Mouse (Mus musculus) monocyte, adult 2 months (primary cell): ENCODE results near the gene Eppin.

Experiments used
- DNase-seq, 2 experiments: peaks; one replicate each; pipeline ENCODE4 v3.0.0; 2022; ENCODE audit warnings: low spot score in 2 of 2, low read depth in 1 of 2

Gene Eppin

DNA sequence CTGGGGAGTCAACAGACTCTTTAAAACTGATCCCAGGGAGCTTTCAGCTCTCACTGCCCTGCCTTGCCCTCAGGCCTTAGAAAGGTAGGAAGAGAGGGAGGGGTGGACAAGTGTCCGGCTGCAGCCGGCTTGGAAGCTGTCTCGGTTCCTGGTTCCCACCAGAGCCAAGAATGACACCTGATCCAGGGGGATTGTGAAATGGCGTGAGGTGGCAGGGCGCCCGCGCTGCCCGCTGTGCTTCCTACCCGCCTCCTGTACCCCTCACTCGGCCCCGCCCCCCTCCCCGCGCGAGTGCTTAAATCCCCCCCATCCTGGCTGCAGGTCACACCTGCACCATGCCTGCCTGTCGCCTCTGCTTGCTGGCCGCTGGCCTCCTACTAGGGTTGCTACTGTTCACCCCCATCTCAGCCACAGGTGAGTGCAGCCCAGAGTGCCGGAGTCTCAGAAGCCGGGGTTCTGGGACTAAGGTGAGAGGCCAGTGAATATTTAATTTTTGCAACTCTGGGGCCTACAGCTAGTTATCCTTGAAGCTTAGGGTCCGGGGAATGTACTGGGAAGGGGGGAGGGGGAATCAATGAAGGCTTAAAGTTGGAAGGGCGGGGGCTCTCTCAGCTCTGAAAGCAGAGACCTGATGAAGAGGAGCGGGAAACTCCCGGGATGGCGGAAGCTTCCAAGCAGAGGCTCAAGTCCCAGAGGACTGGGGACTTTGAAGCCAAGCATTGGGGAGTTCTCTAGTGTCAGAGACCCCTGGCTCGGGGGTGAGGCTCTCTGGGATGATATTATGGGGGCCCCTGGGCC is 30.8 kb downstream of the Eppin start, which contains the start of gene Wfdc2:
Gene Wfdc2 (plus strand): TSS at position 23 of the 798 bp plus-strand sequence.
- no peak for DNase-seq

DNA sequence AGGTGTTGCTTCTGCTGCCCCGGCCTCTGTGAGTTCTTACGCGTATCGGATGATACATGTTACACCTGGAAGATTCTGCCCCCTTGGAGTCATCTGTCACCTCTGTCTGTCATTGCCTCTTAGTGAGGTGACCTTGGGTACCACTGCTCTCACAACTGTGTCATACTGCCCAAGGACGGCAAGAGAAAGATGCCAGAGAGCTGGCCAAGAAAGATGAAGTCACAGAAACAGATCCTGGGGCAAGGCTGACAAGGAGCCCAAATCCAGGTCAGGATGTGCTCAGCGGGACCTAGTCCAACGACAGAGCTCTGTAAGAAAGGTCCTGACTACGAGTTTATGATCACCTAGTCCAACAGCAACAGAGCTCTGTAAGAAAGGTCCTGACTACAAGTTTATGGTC is 33.3 kb downstream of the Eppin start:
- no peak for DNase-seq

DNA sequence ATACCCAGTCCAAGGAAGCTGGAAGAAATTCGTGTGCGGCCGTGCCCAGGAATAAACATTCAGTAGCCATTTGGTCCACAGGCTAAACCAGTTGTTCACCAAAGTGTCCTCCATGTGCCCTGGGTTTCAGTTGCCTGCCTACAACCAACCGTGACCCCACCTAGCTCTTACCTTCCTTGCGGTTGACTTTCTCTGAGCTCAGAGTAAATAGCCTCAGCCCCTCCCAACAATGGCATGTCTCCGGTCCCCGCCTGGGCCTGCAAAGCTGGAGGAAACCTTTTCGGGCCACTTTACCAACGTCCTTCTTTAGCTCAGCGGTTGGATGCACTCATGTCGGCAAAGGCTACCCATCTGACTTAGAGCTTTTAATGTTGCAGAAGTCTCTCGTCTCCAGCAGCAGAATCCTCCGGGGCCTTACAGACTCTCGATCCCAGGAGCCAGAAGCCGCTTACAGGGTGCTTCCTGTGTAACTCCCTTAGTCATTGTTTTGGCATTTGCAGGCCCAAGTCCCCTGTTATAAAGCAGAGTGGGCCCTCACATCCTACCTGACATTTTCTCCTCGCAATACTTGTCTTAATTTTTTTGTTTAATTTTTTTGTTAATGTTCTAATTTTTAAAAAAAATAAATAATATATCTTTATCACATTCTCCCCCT is 34.3 kb downstream of the Eppin start:
- DNase-seq, result no peak

DNA sequence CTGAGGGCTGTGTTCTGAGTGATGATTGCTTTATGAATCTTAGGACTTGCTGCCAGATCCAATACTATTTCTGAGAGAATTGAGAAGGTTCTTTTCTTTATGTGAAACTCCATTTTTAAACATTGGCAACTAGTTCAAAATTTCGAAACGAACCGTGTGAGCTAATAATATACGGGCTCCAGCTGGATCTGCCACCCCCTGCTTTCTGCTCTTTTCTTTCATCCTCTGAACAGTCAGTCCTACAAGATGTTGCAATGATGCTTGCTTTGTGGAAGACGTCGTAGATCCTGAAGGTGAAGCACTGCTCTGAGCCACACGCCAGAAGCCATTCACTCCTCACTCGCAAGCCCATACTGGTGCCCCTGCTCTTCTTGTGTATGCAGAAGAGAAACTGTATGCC is 35.0 kb downstream of the Eppin start:
- DNase-seq, result no peak

DNA sequence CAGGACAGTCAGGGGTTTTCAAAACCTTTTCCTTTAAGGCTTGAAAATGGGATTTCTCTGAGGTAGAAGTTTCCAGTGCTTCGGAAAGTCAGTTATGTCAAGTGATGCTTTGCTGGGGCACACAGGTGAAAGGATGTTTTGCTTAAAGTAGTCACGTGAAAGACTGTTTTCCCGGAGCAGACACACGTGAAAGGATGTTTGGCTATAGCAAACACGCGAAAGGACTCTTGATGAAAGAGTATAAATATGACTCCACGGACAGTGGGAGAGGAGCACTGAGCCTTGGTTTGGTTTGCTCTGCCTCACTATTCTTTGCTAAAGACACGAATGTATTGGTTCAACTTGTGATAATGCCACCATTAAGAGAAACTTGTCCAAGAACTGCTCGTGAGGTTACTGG is 41.9 kb downstream of the Eppin start:
- no peak for DNase-seq

DNA sequence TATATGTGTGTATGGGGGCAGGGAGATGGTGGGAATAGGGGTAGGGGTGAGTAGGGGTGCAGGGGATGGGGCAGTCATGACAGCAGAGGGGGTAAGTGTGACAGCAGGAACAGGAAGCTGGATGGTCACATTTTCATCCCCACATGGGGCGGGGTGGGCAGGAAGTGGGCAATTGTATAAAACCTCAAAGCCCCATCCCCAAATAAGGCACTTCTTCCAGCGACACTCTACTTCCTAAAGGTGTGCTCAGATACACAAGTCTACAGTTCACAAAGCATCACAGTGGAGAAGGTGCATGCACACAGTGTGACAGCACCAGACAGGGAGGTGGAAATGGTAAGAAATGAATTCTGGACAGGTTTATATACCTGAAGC is 42.5 kb downstream of the Eppin start:
- DNase-seq, result no peak

DNA sequence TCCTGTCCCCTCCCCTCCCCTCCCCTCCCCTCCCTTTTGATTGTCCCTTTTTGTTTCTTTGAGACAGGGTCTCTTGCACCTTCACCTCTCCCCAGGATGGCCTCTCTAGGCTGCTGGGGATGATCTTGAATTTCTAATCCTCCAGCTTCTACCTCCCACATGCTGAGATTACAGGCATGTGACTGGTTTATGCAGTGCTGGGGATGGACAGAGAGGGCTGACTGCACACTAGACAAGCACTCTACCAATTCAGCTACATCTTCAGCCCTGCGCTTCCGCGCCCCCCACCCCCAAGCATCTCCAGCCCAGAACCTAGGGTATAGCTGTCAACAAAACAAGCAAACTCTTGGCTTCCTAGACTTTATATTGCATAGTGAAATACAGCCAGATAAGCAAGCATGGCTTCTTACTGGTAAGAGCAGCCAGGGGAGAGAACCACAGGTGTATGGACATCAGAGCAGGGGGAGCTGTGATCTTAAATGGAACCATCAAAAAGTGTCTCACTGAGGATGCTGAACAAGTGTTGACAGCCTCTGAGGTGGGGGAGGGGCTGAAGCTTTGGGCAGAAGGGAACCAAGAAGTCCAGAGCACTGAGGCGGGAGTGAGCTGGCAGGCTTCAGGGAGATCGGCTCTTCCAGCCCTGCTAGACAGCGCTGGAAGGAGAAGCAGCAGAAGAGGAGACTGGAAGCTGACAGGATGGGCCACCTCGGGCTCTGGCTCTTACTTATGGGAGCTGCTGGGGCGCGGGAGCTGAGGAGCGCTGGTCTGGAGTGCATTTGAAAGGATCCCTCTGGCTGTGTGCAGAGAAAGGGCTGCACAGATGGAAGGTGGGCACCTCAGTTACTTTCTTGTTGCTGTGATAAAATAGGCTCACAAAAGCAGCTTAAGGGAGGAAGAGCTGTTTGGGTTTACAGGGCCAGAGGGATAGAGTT is 43.2 kb downstream of the Eppin start:
- no peak for DNase-seq

DNA sequence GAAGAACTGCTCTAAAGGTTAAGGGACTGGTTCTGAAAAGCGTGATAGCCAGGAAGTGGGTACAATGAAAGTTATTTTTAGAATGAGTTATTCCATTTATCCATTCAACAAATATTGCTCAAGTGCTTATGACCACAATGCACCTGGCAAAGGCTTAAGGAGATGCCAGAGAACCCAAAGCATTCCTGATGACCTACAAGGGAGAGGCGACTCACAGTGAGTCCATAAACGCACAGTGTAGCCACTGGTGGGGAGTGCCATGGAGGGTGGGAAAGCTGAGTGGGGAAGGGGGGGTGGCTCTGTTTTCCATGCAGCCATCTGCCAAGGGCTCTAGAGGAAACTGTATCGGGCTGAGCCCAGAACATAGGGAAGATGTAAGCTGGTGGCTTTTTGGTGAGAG is 44.1 kb downstream of the Eppin start:
- DNase-seq, result no peak

DNA sequence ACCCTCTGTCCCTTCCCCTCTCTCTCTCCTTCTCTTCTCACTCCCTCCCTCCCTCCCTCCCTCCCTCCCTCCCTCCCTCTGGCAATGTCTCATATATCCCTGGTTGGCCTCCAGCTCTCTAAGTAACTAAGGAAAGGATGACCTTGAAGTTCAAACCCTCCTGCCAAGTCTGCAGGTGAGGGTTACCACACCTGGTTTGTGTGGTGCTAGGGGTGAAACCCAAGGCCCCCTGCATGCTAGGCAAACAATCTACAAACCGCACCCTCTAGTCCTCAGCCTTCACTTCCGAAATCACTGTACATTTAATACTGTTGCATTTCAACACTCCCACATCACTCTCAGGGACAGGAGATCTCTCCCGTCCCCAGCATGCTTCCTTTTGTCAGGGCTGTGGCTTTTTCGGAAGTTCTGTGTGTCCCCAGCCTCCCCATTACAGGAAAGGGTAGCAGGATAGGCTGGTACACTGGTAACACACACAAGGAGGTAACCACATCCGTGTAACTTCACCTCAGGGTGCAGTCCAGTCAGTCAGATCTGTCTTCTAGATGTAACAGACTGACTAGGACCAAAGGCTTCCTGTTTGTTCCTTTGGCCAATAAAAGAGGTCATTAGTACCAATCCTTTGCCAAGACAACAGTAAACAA is 48.8 kb downstream of the Eppin start:
- no peak for DNase-seq

DNA sequence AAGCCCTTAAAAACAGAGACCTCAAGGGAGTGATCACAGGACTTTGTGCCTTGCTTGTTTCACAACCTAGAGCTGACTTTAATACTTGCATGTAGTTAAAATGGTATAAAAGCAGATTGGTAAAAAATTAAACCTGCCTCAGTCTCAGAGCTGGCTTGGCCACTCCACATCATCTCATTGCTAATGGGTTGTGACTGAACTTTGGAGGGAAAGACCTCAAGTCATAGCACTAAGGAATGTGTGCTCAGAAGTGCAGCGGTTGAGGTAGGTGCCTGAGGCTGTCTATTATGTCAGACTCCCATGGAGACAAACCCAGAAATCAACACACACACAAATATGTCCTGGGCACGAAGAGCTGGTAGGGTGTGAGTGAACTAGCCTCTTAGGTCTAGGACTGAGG is 49.6 kb downstream of the Eppin start:
- DNase-seq, result no peak

DNA sequence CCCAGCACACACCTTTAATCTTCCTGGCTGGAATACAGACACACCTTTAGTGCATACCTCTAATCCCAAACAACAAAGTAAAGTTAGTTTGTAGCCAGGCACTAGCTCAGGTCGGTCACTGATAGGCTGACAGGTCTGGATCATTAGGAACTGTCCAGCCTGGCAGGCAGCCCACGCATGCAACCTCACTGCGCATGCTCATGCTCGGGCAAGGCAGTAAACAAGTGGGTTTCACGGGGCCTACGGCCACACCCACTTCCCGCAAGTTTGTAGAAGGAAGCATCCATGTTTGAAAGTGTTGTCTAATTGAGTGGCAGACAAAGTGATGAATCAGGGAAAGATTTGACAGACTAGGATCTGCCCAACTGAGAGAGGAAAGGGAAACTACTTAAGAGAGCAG is 50.8 kb downstream of the Eppin start:
- no peak for DNase-seq

DNA sequence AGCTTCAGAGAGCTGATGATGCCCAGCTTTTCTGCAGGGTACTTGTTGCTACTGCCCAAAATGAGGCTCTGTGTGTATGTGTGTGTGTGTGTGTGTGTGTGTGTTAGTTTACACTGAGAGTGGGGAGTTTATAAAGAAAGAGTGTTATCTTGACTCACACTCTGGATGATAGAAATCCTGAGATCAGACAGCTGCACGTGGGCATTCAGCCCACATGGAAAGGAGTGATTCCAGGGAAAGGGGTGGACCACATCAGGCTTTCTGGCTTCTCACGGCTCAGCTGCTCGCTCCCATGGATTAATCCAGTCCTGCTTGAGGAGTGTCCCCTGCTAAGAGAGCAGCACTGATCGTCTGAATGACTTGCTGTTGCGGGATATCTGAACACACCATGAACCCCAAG is 51.3 kb downstream of the Eppin start:
- no peak for DNase-seq

DNA sequence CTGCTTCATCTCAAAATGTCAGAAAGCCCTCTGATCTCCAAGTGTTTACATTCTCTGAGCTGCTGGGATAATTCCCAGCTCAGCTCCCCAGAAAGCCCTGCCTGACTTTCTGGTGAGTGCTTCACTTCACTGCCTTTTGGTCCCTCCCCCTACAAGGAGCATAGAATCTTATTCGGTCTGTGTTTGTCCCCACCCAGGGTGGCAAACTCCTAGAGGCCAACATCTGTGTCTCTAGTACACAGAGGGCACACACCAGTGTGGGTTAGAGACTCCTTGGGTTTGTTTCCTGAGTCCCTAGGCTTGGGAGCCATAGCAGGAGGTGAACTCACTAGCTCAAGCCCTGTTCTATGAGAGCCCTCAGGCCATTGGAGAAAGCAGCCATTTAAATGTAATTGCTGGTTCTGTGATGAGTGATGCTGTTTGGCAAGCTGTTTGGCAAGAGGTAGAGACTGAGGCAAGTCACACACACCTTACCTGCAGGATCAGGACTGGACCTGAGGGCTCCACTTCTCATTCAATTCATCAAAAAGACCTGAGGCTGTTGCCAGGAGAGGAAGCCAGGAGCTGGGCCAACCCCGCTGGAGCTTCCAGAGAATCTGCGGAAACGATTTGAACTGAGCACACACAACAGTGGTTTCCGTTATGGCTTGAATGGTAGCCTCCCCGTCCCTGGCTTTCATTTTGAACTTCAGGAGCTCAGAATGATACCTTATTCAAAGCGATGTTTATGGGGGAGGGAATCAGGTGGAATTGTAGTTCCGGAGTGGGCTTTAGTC is 52.6 kb downstream of the Eppin start:
- DNase-seq, result no peak
